In genomic region chr9:46309121-46309520, GRCm38 (mm10) we compare ENCODE assay signal across 12 mouse cellular contexts. TPM values are rescaled to one million over a fixed set of nuclear protein-coding genes. Genes with fewer than 3 reads are reported as not detected.
DNase-seq lines count a peak whose midpoint lies in the region; ATAC-seq and TF ChIP-seq lines count a peak whose summit lies in the region.
"Had no signal": no experiment of that assay in that cellular context is flagged by ENCODE, and none has a peak within 500 bp of the region (broad histone marks: within the 10 kb centered on the region; RNA-seq: fewer than 3 reads in every experiment).

No protein-coding gene starts in this region.

- no peaks in the 10 kb centered on the region for H3K79me2 ChIP-seq in liver, adult 2 months (ENCODE audit: control insufficient read depth, insufficient read depth, low read length)

- no peak for TF ChIP-seq POLR2A in liver, adult 2 months (IDR thresholded peaks at IDR 0.05; ENCODE audit: extremely low read depth, insufficient read depth, low read length)

- H3K36me3 ChIP-seq in liver, adult 2 months (ENCODE audit: control insufficient read depth, insufficient read depth, low read length) = no peaks in the 10 kb centered on the region
- no peaks in the 10 kb centered on the region for H3K36me3 ChIP-seq in heart, embryonic 11.5 days (ENCODE audit: control insufficient read depth, insufficient read depth, low read length)
- H3K36me3 ChIP-seq: stomach, embryonic 15.5 days had no signal

- no peaks in the 10 kb centered on the region for H3K27me3 ChIP-seq in liver, adult 2 months (ENCODE audit: control insufficient read depth, insufficient read depth, low read length)
- H3K27me3 ChIP-seq in heart, embryonic 11.5 days (ENCODE audit: control insufficient read depth, insufficient read depth, low read length) = peaks cover 9% of the 10 kb centered on the region; the same call in 1 of the 2 replicates
- H3K27me3 ChIP-seq: stomach, embryonic 15.5 days had no signal

- peak; percentile 71 for TF ChIP-seq CTCF in liver, adult 2 months (IDR thresholded peaks at IDR 0.05; ENCODE audit: low read depth, low read length)

- no peaks in the 10 kb centered on the region for H3K4me1 ChIP-seq in liver, adult 2 months (ENCODE audit: control insufficient read depth, insufficient read depth, low read length)
- no peaks in the 10 kb centered on the region for H3K4me1 ChIP-seq in heart, embryonic 11.5 days (ENCODE audit: control insufficient read depth, insufficient read depth, low read length)

- intact Hi-C loops in heart, postnatal 25 days (cut with DNase I) = no loop called here

- no peak overlapping the region for H3K9ac ChIP-seq in liver, adult 2 months (ENCODE audit: low read depth, low read length)
- no peak overlapping the region for H3K9ac ChIP-seq in heart, embryonic 11.5 days (ENCODE audit: low read depth, low read length)
- H3K9ac ChIP-seq: stomach, embryonic 15.5 days had no signal

- H3K9me3 ChIP-seq in heart, embryonic 11.5 days (replicated peaks; ENCODE audit: control insufficient read depth, low read length) = no peaks in the 10 kb centered on the region
- H3K9me3 ChIP-seq: stomach, embryonic 15.5 days had no signal

- ATAC-seq in heart, embryonic 11.5 days (replicated peaks; ENCODE audit: insufficient number of reproducible peaks, low FRiP score, low TSS enrichment) = no peak

- no peak overlapping the region for H3K27ac ChIP-seq in liver, adult 2 months (replicated peaks; ENCODE audit: insufficient read depth, low read depth, low read length)
- H3K27ac ChIP-seq in heart, embryonic 11.5 days (ENCODE audit: low read depth, low read length) = no peak overlapping the region
- H3K27ac ChIP-seq: stomach, embryonic 15.5 days had no signal

- 20% methylated on average over 7 of the region's 7 CpGs for WGBS in liver, adult 2 months
- 11% methylated on average over 7 of the region's 7 CpGs for WGBS in large intestine, adult 2 months
- 15% methylated on average over 7 of the region's 7 CpGs for WGBS in heart, embryonic 11.5 days (ENCODE audit: insufficient replicate concordance)

- peak; percentile 31 for DNase-seq in adrenal gland, postnatal 10 days
- DNase-seq in adrenal gland, postnatal 14 days = no peak
- peak; percentile 41 for DNase-seq in liver, adult 2 months (ENCODE audit: extremely low read depth, low read depth, low spot score)
- DNase-seq in liver (no peak), NIH3T3 (ENCODE audit: low read depth) (peak; percentile 6)
- peak; percentile 4 for DNase-seq in large intestine, adult 2 months (ENCODE audit: low read depth, low spot score)
- DNase-seq in heart, postnatal 25 days (ENCODE audit: low spot score) = no peak

- no peak overlapping the region for H3K4me2 ChIP-seq in heart, embryonic 11.5 days
- H3K4me2 ChIP-seq: stomach, embryonic 15.5 days had no signal

- H3K4me3 ChIP-seq in liver, adult 2 months (ENCODE audit: insufficient read depth, low read depth, low read length) = no peak overlapping the region
- H3K4me3 ChIP-seq in heart, embryonic 11.5 days (ENCODE audit: low read depth, low read length) = no peak overlapping the region
- H3K4me3 ChIP-seq: stomach, embryonic 15.5 days had no signal

RNA-seq across cellular contexts. Expression of gene 4931429L15Rik, which starts 10.7 kb away (rescaled TPM):
- total RNA-seq in adrenal gland, postnatal 10 days (2021) = not detected
- total RNA-seq in adrenal gland, postnatal 14 days (2021) = not detected in 2 replicates
- not detected in 2 replicates for total RNA-seq in liver, adult 2 months (2014; rRNA removed)
- not detected in 2 replicates for polyA plus RNA-seq in liver, adult 2 months (2012; rRNA removed)
- polyA plus RNA-seq in large intestine, adult 2 months (2012; rRNA removed) = not detected in 2 replicates
- not detected for total RNA-seq in heart, postnatal 25 days (2021)
- polyA plus RNA-seq in heart, embryonic 11.5 days (2014; fragmentation: Nextera tagmentation; extraction: Ambion mirVana) = not detected in 2 replicates
- polyA plus RNA-seq: heart, embryonic 16.5 days; limb, embryonic 14.5 days; neural tube, embryonic 14.5 days; stomach, embryonic 15.5 days had no signal

RNA-seq across cellular contexts. Expression of gene Bud13, which starts 26.3 kb away (rescaled TPM):
- 10 to 100 TPM in 1 of 2 experiments, 1 to 10 TPM in 1; 9.5 to 10.4 TPM for total RNA-seq in adrenal gland, postnatal 10 days (2021)
- 9.3 and 16.2 TPM in 2 replicates for total RNA-seq in adrenal gland, postnatal 14 days (2021)
- 2.6 and 3.0 TPM in 2 replicates for total RNA-seq in liver, adult 2 months (2014; rRNA removed)
- 3.2 and 3.6 TPM in 2 replicates for polyA plus RNA-seq in liver, adult 2 months (2012; rRNA removed)
- polyA plus RNA-seq in large intestine, adult 2 months (2012; rRNA removed) = 7.5 and 9.2 TPM in 2 replicates
- total RNA-seq in heart, postnatal 25 days (2021) = 1 to 10 TPM; 5.8 to 7.9 TPM
- 16.6 and 17.0 TPM in 2 replicates for polyA plus RNA-seq in heart, embryonic 11.5 days (2014; fragmentation: Nextera tagmentation; extraction: Ambion mirVana)

RNA-seq across cellular contexts. Expression of gene Zpr1, which starts 36.3 kb away (rescaled TPM):
- total RNA-seq in adrenal gland, postnatal 10 days (2021) = 10 to 100 TPM; 28.9 to 35.5 TPM
- 44.3 and 52.0 TPM in 2 replicates for total RNA-seq in adrenal gland, postnatal 14 days (2021)
- total RNA-seq in liver, adult 2 months (2014; rRNA removed) = 25.9 and 42.4 TPM in 2 replicates
- 19.5 and 23.0 TPM in 2 replicates for polyA plus RNA-seq in liver, adult 2 months (2012; rRNA removed)
- 17.8 and 19.2 TPM in 2 replicates for polyA plus RNA-seq in large intestine, adult 2 months (2012; rRNA removed)
- 10 to 100 TPM; 18.5 to 19.4 TPM for total RNA-seq in heart, postnatal 25 days (2021)
- 41.2 and 46.4 TPM in 2 replicates for polyA plus RNA-seq in heart, embryonic 11.5 days (2014; fragmentation: Nextera tagmentation; extraction: Ambion mirVana)

RNA-seq across cellular contexts. Expression of gene Apoa5, which starts 40.7 kb away (rescaled TPM):
- 10 to 100 TPM; 31.4 to 92.9 TPM for total RNA-seq in adrenal gland, postnatal 10 days (2021)
- total RNA-seq in adrenal gland, postnatal 14 days (2021) = 4.7 and 74.9 TPM in 2 replicates
- 771 and 1,014 TPM in 2 replicates for total RNA-seq in liver, adult 2 months (2014; rRNA removed)
- polyA plus RNA-seq in liver, adult 2 months (2012; rRNA removed) = 2,298 and 3,079 TPM in 2 replicates
- polyA plus RNA-seq in large intestine, adult 2 months (2012; rRNA removed) = 0.16 and 0.37 TPM in 2 replicates
- total RNA-seq in heart, postnatal 25 days (2021) = not detected
- not detected in 2 replicates for polyA plus RNA-seq in heart, embryonic 11.5 days (2014; fragmentation: Nextera tagmentation; extraction: Ambion mirVana)
- polyA plus RNA-seq: heart, embryonic 16.5 days; limb, embryonic 14.5 days; neural tube, embryonic 14.5 days had no signal

Comparison
In these comparisons a context has a peak if more than half of its experiments do, and no peak if none do; other contexts are left out.
1. DNase-seq: peak in adrenal gland, postnatal 10 days (single experiment), liver, adult 2 months (single experiment), NIH3T3 (single experiment) and large intestine, adult 2 months (single experiment); none in adrenal gland, postnatal 14 days (single experiment), liver (single experiment) and heart, postnatal 25 days (single experiment).